Mouse (Mus musculus) c-Kit-positive CD71-positive TER-119-positive erythroid progenitor cells, embryonic 14.5 days (primary cell): ENCODE measurements around the gene Ccl22.

Experiments
- DNase-seq: peaks from one replicate; pipeline ENCODE4 v3.0.0-alpha.2; 2013; ENCODE audit warnings: low spot score

Ccl22 gene

GRCm38 (mm10) chr8:94778895-94779533 is 33.6 kb downstream of the Ccl22 start:
- DNase-seq, result no peak

GRCm38 (mm10) chr8:94779534-94780294 is 34.3 kb downstream of the Ccl22 start:
- DNase-seq, result no peak

- DNase-seq, result no peak
Observed at GRCm38 (mm10) chr8:94780491-94781154, 35.2 kb downstream of the Ccl22 start.

- DNase-seq, result no peak
Observed at GRCm38 (mm10) chr8:94781155-94781837, 35.9 kb downstream of the Ccl22 start.

GRCm38 (mm10) chr8:94781838-94782235 is 36.4 kb downstream of the Ccl22 start:
- DNase-seq, result no peak

GRCm38 (mm10) chr8:94783890-94784289 is 38.5 kb downstream of the Ccl22 start:
- no peak for DNase-seq

- DNase-seq, result peak; percentile 61
Observed at GRCm38 (mm10) chr8:94785247-94785985, 40.0 kb downstream of the Ccl22 start.

GRCm38 (mm10) chr8:94785995-94786595 is 40.7 kb downstream of the Ccl22 start:
- DNase-seq, result no peak

- peak; percentile 82 for DNase-seq
Observed at GRCm38 (mm10) chr8:94787524-94788501, 42.4 kb downstream of the Ccl22 start.

- no peak for DNase-seq
Observed at GRCm38 (mm10) chr8:94789256-94789955, 44.0 kb downstream of the Ccl22 start.

GRCm38 (mm10) chr8:94794368-94794767 is 49.0 kb downstream of the Ccl22 start:
- DNase-seq, result no peak

GRCm38 (mm10) chr8:94794782-94795181 is 49.4 kb downstream of the Ccl22 start:
- no peak for DNase-seq

- DNase-seq, result peak; percentile 77
Observed at GRCm38 (mm10) chr8:94800278-94800968, 55.0 kb downstream of the Ccl22 start.
